Mouse (Mus musculus) ES-Bruce4 (cell line): Measurements from ENCODE around the gene Rchy1.

Experiments used
- CTCF ChIP-seq: IDR thresholded peaks from one replicate; pipeline ENCODE4 v1.8.1; 2011; ENCODE audit warnings: low read depth, low read length
- POLR2A ChIP-seq: IDR thresholded peaks from one replicate; pipeline ENCODE4 v1.8.1; 2011; ENCODE audit warnings: low read length; ENCODE audit not compliant: insufficient read depth

GRCm38 (mm10) chr5:91947008-91947407, 15.9 kb downstream of the Rchy1 start:
- TF ChIP-seq CTCF (no peak), POLR2A (no peak)
